Mouse (Mus musculus) hindbrain, embryonic 16.5 days (tissue): Measurements from ENCODE around the gene Olfr64. TPM values are rescaled to one million over a fixed set of nuclear protein-coding genes. Genes with fewer than 3 reads are reported as not detected.

Experiments used
- ATAC-seq: fragments of 200-750 bp; cut with Nextera tagmentation; 2 replicates; pipeline ENCODE4 v1.8.0; 2017; ENCODE audit warnings: moderate TSS enrichment, moderate library complexity
- H3K27ac ChIP-seq: fragments of 300-500 bp; sonication (generic); 2 replicates; pipeline ENCODE4 v1.5.1; 2014; ENCODE audit warnings: low read depth, mild to moderate bottlenecking, control low read depth, low read length, moderate library complexity
- H3K27me3 ChIP-seq: fragments of 300-500 bp; sonication (generic); replicated peaks from 2 replicates; pipeline ENCODE4 v1.6.1; 2014; ENCODE audit warnings: low read length; ENCODE audit not compliant: control insufficient read depth, insufficient read depth
- H3K36me3 ChIP-seq: fragments of 300-500 bp; sonication (generic); 2 replicates; pipeline ENCODE4 v1.6.1; 2014; ENCODE audit warnings: mild to moderate bottlenecking, low read length, moderate library complexity, mixed read lengths; ENCODE audit not compliant: control insufficient read depth, insufficient read depth
- H3K4me1 ChIP-seq: fragments of 300-500 bp; sonication (generic); 2 replicates; pipeline ENCODE4 v1.6.1; 2014; ENCODE audit warnings: low read depth, low read length; ENCODE audit not compliant: control insufficient read depth, insufficient read depth
- H3K4me2 ChIP-seq: fragments of 300-500 bp; sonication (generic); 2 replicates; pipeline ENCODE4 v1.6.1; 2014; ENCODE audit warnings: mild to moderate bottlenecking, low read length, control low read depth, moderate library complexity
- H3K4me3 ChIP-seq: fragments of 300-500 bp; sonication (generic); 2 replicates; pipeline ENCODE4 v1.5.1; 2014; ENCODE audit warnings: mild to moderate bottlenecking, low read length, control low read depth, moderate library complexity
- H3K9ac ChIP-seq: fragments of 300-500 bp; sonication (generic); 2 replicates; pipeline ENCODE4 v1.6.1; 2014; ENCODE audit warnings: low read depth, mild to moderate bottlenecking, control low read depth, low read length, moderate library complexity
- H3K9me3 ChIP-seq: fragments of 300-500 bp; sonication (generic); 2 replicates; pipeline ENCODE4 v1.6.1; 2014; ENCODE audit warnings: mild to moderate bottlenecking, low read length, moderate library complexity; ENCODE audit not compliant: control insufficient read depth
- WGBS: fragments of 180-500 bp; shearing (Covaris S2); extraction: QIAGEN DNeasy Blood & Tissue Kit; methylation state at CpG from one replicate; pipeline ENCODE4 v1.1.7; 2014; 5-methylcytosine and 5-hydroxymethylcytosine counted together
- polyA plus RNA-seq: library from polyadenylated mRNA; unstranded; fragments of >200 nt; fragmentation: Nextera tagmentation; extraction: Ambion mirVana; gene quantifications from 2 replicates; pipeline ENCODE4 v1.2.1, GENCODE M21; 2015

Olfr64 gene
- polyA plus RNA-seq, 1 experiment from 2014 or later: not detected

GRCm38 (mm10) chr7:103877093-103877492 is 17.2 kb downstream of the Olfr64 start:
- Histone ChIP-seq H3K4me1 (no peaks in the 10 kb centered on the region), H3K4me3 (no peak overlapping the region), H3K27me3 (no peaks in the 10 kb centered on the region), H3K9ac (no peak overlapping the region), H3K9me3 (no peaks in the 10 kb centered on the region), H3K36me3 (no peaks in the 10 kb centered on the region), H3K4me2 (no peak overlapping the region), H3K27ac (no peak overlapping the region)
- ATAC-seq: no peak
- 88% methylated on average over 2 of the region's 2 CpGs for WGBS

- Histone ChIP-seq H3K36me3 (no peaks in the 10 kb centered on the region), H3K9ac (no peak overlapping the region), H3K27me3 (no peaks in the 10 kb centered on the region), H3K9me3 (no peaks in the 10 kb centered on the region), H3K4me2 (no peak overlapping the region), H3K4me3 (no peak overlapping the region), H3K27ac (no peak overlapping the region), H3K4me1 (no peaks in the 10 kb centered on the region)
- 54% methylated on average over 5 of the region's 5 CpGs for WGBS
- ATAC-seq: no peak
Measured at GRCm38 (mm10) chr7:103874451-103874850, 19.8 kb downstream of the Olfr64 start.

- H3K9me3 ChIP-seq: no peaks in the 10 kb centered on the region
- no peaks in the 10 kb centered on the region for H3K27me3 ChIP-seq
- ATAC-seq: no peak
- no peak overlapping the region for H3K4me3 ChIP-seq
- no peaks in the 10 kb centered on the region for H3K36me3 ChIP-seq
- no peak overlapping the region for H3K4me2 ChIP-seq
- no peaks in the 10 kb centered on the region for H3K4me1 ChIP-seq
- 8% methylated on average over 1 of the region's 1 CpGs for WGBS
- no peak overlapping the region for H3K9ac ChIP-seq
- H3K27ac ChIP-seq: no peak overlapping the region
Measured at GRCm38 (mm10) chr7:103873064-103873463, 21.2 kb downstream of the Olfr64 start.

GRCm38 (mm10) chr7:103870667-103871066 is 23.6 kb downstream of the Olfr64 start:
- ATAC-seq: no peak
- no peaks in the 10 kb centered on the region for H3K36me3 ChIP-seq
- H3K9me3 ChIP-seq: no peaks in the 10 kb centered on the region
- H3K9ac ChIP-seq: no peak overlapping the region
- H3K27ac ChIP-seq: no peak overlapping the region
- H3K4me2 ChIP-seq: no peak overlapping the region
- H3K4me3 ChIP-seq: no peak overlapping the region
- H3K4me1 ChIP-seq: no peaks in the 10 kb centered on the region
- H3K27me3 ChIP-seq: no peaks in the 10 kb centered on the region

DNA sequence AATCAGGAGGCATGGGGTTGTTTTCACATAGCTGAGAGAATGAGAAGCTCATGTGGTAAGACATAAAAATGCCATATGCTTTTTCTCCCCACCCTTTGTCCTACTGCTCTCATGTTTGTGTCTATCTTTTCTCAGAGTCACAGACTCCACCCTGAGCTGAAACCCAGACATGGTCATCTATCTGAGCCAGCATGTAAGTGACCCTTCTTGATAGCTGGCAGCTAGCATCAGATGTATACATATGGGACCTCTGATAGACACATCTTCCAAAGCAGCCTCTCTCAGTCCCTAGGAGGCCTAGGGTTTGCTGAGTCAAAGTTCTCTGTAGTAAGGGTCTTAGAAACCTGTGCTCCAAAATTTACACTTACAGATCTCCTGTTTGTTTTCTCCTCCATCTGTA is 28.6 kb downstream of the Olfr64 start:
- no peak overlapping the region for H3K4me3 ChIP-seq
- no peak overlapping the region for H3K27ac ChIP-seq
- ATAC-seq: no peak
- H3K36me3 ChIP-seq: no peaks in the 10 kb centered on the region
- H3K27me3 ChIP-seq: no peaks in the 10 kb centered on the region
- no peak overlapping the region for H3K9ac ChIP-seq
- H3K4me1 ChIP-seq: no peaks in the 10 kb centered on the region
- no peak overlapping the region for H3K4me2 ChIP-seq
- H3K9me3 ChIP-seq: no peaks in the 10 kb centered on the region

- no peak overlapping the region for H3K4me2 ChIP-seq
- no peak overlapping the region for H3K27ac ChIP-seq
- H3K27me3 ChIP-seq: no peaks in the 10 kb centered on the region
- H3K4me1 ChIP-seq: no peaks in the 10 kb centered on the region
- no peak overlapping the region for H3K4me3 ChIP-seq
- 86% methylated on average over 3 of the region's 3 CpGs for WGBS
- H3K9ac ChIP-seq: no peak overlapping the region
- no peaks in the 10 kb centered on the region for H3K36me3 ChIP-seq
- H3K9me3 ChIP-seq: no peaks in the 10 kb centered on the region
- ATAC-seq: no peak
Measured at GRCm38 (mm10) chr7:103861531-103861930, 32.8 kb downstream of the Olfr64 start.

DNA sequence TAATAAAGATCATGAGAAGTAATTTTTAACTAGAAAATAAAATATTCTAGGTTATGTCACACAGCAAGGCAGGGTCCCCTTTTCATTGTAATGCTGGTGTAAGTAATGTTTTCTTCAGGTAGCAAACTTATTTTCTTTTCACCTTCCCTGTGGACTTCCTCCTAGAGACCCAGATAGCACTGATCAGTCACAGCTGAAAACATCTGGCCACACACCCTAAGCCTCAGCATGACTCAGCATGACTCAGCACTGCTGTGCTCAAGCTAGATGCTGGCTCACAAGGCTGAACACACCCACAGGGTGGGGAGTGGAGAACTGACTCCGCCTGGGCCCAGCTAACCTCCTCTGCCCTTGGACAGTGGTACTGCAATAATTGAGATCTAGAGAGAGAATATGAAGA is 33.4 kb downstream of the Olfr64 start:
- no peak for ATAC-seq
- Histone ChIP-seq H3K9ac (no peak overlapping the region), H3K4me2 (no peak overlapping the region), H3K27me3 (no peaks in the 10 kb centered on the region), H3K9me3 (no peaks in the 10 kb centered on the region), H3K36me3 (no peaks in the 10 kb centered on the region), H3K27ac (no peak overlapping the region), H3K4me3 (no peak overlapping the region), H3K4me1 (no peaks in the 10 kb centered on the region)
- 53% methylated on average over 1 of the region's 1 CpGs for WGBS

DNA sequence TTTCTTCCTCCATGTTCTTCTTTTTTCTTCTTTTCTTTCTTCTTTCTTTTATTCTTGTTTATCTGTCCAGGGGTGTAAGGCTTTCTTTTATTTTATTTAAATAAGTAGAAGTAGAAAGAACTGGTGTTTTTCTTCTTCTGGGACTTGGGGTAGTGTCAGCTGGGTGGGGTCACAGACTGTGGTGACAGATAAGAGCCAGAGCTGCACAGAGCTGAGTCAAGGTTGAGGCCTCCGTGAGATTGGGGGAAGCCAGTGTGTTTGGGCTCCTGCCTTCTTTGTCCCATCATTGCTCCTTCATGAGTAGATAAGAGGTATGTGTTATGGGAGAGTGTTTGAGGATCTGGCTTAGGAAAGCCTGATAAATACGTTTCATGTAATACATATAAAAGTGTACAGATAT is 35.2 kb downstream of the Olfr64 start:
- WGBS: 78% methylated on average over 2 of the region's 2 CpGs
- Histone ChIP-seq H3K4me1 (no peaks in the 10 kb centered on the region), H3K4me3 (no peak overlapping the region), H3K36me3 (no peaks in the 10 kb centered on the region), H3K4me2 (no peak overlapping the region), H3K27ac (no peak overlapping the region), H3K27me3 (no peaks in the 10 kb centered on the region), H3K9ac (no peak overlapping the region), H3K9me3 (no peaks in the 10 kb centered on the region)
- no peak for ATAC-seq

GRCm38 (mm10) chr7:103854669-103855068 is 39.6 kb downstream of the Olfr64 start:
- no peak for ATAC-seq
- WGBS: 73% methylated on average over 1 of the region's 1 CpGs

GRCm38 (mm10) chr7:103853090-103853489 is 41.2 kb downstream of the Olfr64 start, which contains the start of gene Hbb-y:
TSS of gene Hbb-y (minus strand) at chr7:103853216.
- Histone ChIP-seq H3K36me3 (no peaks in the 10 kb centered on the region), H3K9me3 (no peaks in the 10 kb centered on the region; the same call in 1 of the 2 replicates), H3K9ac (no peak within 1 kb of the TSS), H3K4me2 (no peak within 1 kb of the TSS), H3K27me3 (no peaks in the 10 kb centered on the region), H3K4me1 (no peaks in the 10 kb centered on the region), H3K4me3 (no peak within 1 kb of the TSS), H3K27ac (no peak within 1 kb of the TSS)
- WGBS: 68% methylated on average over 2 of the region's 2 CpGs
- no peak for ATAC-seq

More at GRCm38 (mm10) chr7:103854669-103855068, 39.6 kb downstream of the Olfr64 start:
- H3K9ac ChIP-seq: no peak overlapping the region
- H3K27ac ChIP-seq: no peak overlapping the region
- H3K9me3 ChIP-seq: no peaks in the 10 kb centered on the region
- H3K4me1 ChIP-seq: no peaks in the 10 kb centered on the region
- H3K4me2 ChIP-seq: no peak overlapping the region
- H3K36me3 ChIP-seq: no peaks in the 10 kb centered on the region
- no peaks in the 10 kb centered on the region for H3K27me3 ChIP-seq
- H3K4me3 ChIP-seq: no peak overlapping the region
